Mouse (Mus musculus) ES-Bruce4 (cell line): ENCODE results near the gene Wdr75.

Experiments used
- CTCF ChIP-seq: IDR thresholded peaks from one replicate; pipeline ENCODE4 v1.8.1; 2011; ENCODE audit warnings: low read depth, low read length
- POLR2A ChIP-seq: IDR thresholded peaks from one replicate; pipeline ENCODE4 v1.8.1; 2011; ENCODE audit warnings: low read length; ENCODE audit not compliant: insufficient read depth

GRCm38 (mm10) chr1:45824441-45824840 is 29.5 kb downstream of the Wdr75 start:
- TF ChIP-seq POLR2A (no peak), CTCF (no peak)
